Mouse (Mus musculus) heart, postnatal 0 days (tissue): ENCODE data around the gene Nr2f6.

Experiments
- CTCF ChIP-seq: IDR thresholded peaks from 2 replicates; pipeline ENCODE4 v1.5.1; 2016; ENCODE audit warnings: antibody characterized with exemption, control low read depth, low read depth
- EP300 ChIP-seq: IDR thresholded peaks from 2 replicates; pipeline ENCODE4 v1.6.1; 2016; ENCODE audit warnings: antibody characterized with exemption, low read depth

DNA sequence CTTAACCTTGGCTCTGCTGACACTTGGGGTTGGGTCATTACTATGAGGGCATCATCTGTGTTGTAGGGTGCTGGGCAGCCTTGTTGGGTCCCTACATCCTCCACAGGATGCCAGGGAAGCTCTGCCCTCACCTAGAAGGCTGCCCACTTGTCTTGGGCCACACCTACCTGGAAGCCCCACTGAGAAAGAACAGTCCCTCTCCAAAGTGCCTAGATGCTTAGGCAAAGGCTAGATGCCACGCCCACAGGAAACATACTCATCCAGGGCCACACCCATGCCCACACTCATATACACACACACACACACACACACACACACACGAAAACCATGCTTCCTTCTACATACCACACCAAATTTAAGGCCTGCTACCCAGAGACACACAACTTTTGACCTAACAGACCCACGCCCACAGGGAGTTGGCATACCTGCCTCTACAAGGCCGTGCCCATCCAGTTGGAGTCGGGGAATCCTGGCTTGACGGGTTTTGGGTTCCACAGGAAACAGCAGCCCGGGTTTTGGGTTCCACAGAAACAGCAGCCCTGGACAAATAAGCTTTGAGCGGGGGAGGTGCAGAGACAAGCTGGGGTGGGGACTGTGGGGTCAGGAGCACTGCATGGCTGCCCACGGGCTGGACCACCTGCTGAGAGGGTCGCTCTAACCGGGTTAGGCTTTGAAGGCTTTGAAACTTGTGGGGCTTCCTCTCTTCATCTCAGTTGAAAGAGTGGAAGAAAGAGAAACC lies 29.9 kb upstream of the Nr2f6 start:
- TF ChIP-seq CTCF: no peak
- no peak for TF ChIP-seq EP300
